Mouse (Mus musculus) frontal cortex, postnatal 14 days (tissue): ENCODE measurements around the gene 4933415A04Rik.

ENCODE experiments used
- DNase-seq, 2 experiments: peaks; one replicate each; pipeline ENCODE4 v3.0.0; 2022; ENCODE audit warnings: low spot score in 2 of 2

4933415A04Rik gene

GRCm38 (mm10) chr11:43632566-43632965 is 45.7 kb downstream of the 4933415A04Rik start:
- DNase-seq = no peak

GRCm38 (mm10) chr11:43633165-43633564 is 46.3 kb downstream of the 4933415A04Rik start:
- no peak for DNase-seq

- peak in 1 of 2 experiments; percentile 50 for DNase-seq
These were observed 47.0 kb downstream of the 4933415A04Rik start for GRCm38 (mm10) chr11:43633658-43634401.

GRCm38 (mm10) chr11:43636761-43637160 is 49.9 kb downstream of the 4933415A04Rik start:
- DNase-seq = no peak

- DNase-seq = no peak
These were observed 51.6 kb downstream of the 4933415A04Rik start for GRCm38 (mm10) chr11:43638486-43638885.
